Mouse (Mus musculus) ovary, adult 10 weeks (tissue): Measurements from ENCODE around the gene Fndc11. TPM values are rescaled to one million over a fixed set of nuclear protein-coding genes. Genes with fewer than 3 reads are reported as not detected.

ENCODE experiments used
- polyA plus RNA-seq: library from polyadenylated mRNA; stranded (reverse); fragments of 350-450 nt; fragmentation: Illumina TruSeq; extraction: RNeasy Lipid Tissue Mini Kit (QIAGEN cat#74804); gene quantifications from one replicate; pipeline ENCODE4 v1.2.3, GENCODE M21; 2014

Gene Fndc11
- not detected for polyA plus RNA-seq

GRCm38 (mm10) chr2:181219538-181220216, at the start of gene Fndc11:
Gene Fndc11, plus strand, starts transcription at chr2:181220013.

DNA sequence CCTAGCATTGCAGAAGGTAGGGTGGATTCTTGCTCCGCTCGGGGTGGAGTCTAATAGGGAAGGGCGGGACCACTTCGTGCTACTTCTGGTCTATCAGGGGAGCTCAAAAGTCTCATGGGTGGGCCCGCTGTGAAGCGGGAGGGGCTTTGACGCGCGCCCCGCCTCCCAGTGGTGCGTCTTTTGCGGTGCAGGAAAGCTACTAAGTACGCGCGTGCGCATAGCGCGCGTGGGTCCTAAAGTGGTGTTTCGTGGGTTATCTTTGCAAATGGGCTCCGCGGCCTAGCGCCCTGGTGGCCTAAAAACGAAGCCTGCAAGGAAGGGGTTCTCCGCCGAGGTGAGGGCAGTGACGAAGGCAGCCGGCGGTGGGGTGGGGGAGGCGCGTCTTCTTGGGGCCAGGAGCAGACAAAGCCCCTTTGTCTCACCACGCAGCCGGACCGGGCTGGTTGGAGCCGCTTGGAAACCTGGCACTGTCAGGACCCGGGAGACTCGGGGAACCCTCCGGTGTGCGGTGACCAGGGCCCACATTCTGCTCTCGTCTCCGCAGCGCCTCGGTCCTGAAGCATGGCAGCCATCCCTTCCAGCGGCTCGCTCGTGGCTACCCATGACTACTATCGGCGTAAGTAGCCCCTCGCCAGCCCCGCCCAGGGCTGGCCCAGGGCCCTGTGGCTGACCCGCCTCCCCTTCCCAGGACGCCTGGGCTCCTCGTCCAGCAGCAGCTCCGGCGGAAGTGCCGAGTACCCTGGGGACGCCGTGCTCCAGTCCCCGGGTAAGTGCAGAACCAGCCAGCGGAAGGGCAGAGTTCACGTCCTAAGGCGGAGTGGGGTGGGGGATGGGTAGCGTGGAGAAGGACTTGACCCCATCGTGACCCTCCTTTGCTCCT, 32.5 kb upstream of the Fndc11 start, which contains the start of gene Ppdpf:
Gene Ppdpf, plus strand, starts transcription at position 127 of the 880 bp plus-strand sequence.

DNA sequence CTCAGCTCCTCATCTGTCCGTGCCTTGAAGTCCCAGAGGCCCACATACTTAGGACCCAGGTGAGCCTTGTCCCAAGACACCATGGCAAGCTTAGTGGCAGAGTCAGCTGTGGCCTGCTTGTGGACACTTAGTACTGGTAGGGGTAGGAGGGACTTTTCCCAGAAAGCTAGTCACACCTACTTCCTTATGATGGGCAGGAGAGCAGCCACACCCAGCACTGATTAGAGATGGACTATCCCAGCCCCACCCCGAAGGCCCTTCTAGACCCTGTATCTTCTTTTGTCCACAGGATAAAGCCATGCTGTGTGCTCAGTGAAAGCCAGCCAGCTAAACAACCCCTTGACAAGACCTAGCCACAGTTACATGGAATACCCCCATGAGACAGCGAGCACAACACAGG, 17.4 kb upstream of the Fndc11 start, which contains the start of gene Ptk6:
Gene Ptk6, minus strand, starts transcription at position 368 of the 400 bp plus-strand sequence.

DNA sequence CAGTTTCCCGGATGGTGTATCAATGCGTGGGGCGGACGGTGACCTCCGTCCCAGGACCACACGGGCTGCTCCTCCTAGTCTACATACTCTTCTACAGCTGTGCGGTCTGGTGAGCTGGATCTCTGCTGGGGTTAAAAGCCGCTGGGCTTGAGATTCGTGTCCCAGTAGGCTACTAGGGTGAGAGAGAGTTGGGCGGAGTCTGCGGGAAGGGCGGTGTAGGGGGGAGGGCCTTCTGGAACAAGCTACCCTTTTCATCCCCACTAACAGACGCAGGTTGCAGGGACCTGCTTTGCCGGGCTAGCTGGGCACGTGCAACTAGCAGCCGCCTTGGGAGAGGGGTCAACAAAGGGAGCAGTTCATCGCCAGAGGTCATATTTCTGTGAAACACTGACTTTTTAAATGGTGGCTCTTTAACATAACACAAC, 6.8 kb upstream of the Fndc11 start, which contains the start of gene Srms:
Gene Srms, minus strand, starts transcription at position 165 of the 425 bp plus-strand sequence.

DNA sequence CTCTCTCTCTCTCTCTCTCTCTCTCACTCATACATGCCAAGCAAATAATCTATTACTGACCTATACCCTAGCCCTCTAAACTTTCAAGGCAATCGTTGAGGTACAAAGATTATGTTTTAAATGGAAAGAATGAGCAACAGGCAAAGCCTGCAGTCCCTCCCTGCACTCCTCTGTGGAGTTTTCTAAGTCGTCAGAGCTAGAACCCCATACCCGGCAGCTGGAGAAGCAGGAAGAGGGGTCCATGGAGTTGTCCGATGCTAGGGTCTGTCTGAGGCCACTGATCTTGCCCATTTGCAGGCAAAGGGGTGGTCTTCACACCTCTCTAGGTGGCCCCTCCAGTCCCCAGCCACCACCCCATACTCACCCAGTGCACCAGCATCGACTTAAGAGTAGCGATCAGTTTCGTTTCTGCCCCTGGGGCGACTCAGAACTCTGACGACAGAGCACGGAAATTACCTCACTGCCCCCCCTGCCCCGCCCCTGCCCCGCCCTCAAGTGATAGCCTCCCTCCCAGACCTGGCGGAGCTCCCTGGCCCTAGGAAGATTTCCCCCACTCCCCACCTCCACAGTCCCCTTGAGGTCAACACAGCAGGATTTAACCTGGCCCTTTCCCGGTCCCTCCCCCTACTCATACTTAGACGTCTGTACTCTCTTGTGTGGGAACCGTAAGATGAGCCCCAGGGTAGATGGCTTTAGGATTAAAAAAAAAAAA, 21.9 kb downstream of the Fndc11 start, which contains the start of gene Helz2:
Gene Helz2, minus strand, starts transcription at position 426 of the 712 bp plus-strand sequence.

Other genes with a start within 250 kb of the Fndc11 start
- gene Col20a1, start 233.5 kb upstream of the Fndc11 start, polyA plus RNA-seq, result not detected
- 1.3 TPM for gene Chrna4, start 176.5 kb upstream of the Fndc11 start, polyA plus RNA-seq
- gene Kcnq2, start 84.7 kb upstream of the Fndc11 start, polyA plus RNA-seq, result not detected
- gene Eef1a2, start 63.0 kb upstream of the Fndc11 start, polyA plus RNA-seq, result not detected
- gene Ppdpf, start 32.8 kb upstream of the Fndc11 start, polyA plus RNA-seq, result 7.9 TPM
- gene Ptk6, start 17.2 kb upstream of the Fndc11 start, polyA plus RNA-seq, result not detected
- gene Srms, start 6.8 kb upstream of the Fndc11 start, polyA plus RNA-seq, result not detected
- 1.2 TPM for gene Helz2, start 22.0 kb downstream of the Fndc11 start, polyA plus RNA-seq
- 5.6 TPM for gene Gmeb2, start 68.0 kb downstream of the Fndc11 start, polyA plus RNA-seq
- not detected for gene Stmn3, start 94.5 kb downstream of the Fndc11 start, polyA plus RNA-seq
- gene Rtel1, start 99.7 kb downstream of the Fndc11 start, polyA plus RNA-seq, result 7.9 TPM
- gene Zgpat, start 144.9 kb downstream of the Fndc11 start, polyA plus RNA-seq, result 0.86 TPM
- 28.3 TPM for gene Arfrp1, start 145.4 kb downstream of the Fndc11 start, polyA plus RNA-seq
- 0.88 TPM for gene Lime1, start 160.1 kb downstream of the Fndc11 start, polyA plus RNA-seq
- 11.5 TPM for gene Zbtb46, start 239.4 kb downstream of the Fndc11 start, polyA plus RNA-seq